Mouse (Mus musculus) thymus, postnatal 10 days (tissue): ENCODE results near the gene Ints4.
"Not testable (repeated sequence)": the region's sequence is repeated elsewhere in the genome, so short reads cannot be mapped to it uniquely, and the experiment has no call there.

Source experiments
- DNase-seq, 2 experiments: peaks; one replicate each; pipeline ENCODE4 v3.0.0; 2021; ENCODE audit warnings: low spot score in 2 of 2

Gene Ints4

DNA sequence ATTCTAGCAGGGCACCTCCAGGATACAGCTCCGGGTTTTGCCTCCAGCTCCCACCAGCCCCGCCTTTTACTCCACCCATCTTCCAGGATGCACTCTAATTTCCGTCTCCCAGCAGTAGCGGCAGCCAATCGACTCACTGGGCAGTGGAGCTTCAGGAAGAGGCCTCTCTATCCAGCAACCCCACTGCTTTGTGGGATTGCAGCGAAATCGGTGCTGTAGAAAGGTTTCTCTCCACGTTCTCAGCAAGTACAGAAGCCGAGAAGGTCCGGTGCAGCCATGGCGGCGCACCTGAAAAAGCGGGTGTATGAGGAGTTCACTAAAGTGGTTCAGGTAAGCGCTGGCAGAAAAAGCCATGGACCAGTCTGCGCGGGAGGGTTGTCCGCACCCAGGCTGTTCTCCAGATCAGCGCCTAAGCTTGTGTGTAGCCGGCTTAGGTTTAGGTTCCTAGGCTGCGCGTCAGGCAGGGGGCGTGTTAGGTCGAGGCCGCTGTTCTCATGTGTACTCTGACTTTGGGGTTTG is at the start of gene Ints4:
TSS of gene Ints4 (plus strand) at position 136 of the 519 bp plus-strand sequence.
- DNase-seq = peak; percentile 83 to 85

DNA sequence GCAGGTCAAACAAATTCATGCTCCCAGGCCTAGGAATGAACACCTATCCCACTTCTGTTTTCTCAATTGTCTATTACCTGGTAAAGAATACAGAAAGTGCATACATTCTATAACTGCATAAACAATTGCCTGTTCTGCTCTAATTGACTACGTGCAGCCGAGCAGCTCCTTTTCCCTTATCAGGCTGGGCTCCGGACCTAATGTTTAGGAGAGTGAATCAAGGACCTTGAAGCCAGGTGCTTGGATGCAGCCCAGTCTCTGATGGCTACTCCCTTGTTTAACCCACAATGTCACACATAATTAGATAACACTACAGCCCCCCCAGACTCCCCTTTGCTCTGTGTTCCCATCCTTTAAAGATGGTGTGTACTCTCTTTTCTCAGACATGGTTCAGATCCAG is 47.2 kb upstream of the Ints4 start:
- not testable (repeated sequence) for DNase-seq

DNA sequence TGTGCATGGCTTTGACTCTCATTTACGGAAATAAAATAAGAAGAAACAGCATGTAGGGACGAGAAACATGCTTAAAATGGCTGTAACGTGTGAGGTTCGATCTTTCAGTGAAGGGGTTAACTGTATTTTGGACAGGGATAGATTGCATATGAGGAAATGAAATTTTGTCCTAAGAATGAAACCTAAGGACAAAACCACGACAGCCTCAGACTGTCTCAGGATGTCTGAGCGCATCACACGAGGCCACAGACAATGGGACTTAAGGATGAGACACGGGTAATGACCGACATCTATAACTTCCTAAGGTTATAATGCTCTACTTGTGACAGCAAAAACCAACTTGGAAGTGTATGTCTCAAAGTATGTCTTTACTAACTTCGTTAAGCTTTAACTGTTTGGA is 46.2 kb upstream of the Ints4 start:
- DNase-seq = no peak

DNA sequence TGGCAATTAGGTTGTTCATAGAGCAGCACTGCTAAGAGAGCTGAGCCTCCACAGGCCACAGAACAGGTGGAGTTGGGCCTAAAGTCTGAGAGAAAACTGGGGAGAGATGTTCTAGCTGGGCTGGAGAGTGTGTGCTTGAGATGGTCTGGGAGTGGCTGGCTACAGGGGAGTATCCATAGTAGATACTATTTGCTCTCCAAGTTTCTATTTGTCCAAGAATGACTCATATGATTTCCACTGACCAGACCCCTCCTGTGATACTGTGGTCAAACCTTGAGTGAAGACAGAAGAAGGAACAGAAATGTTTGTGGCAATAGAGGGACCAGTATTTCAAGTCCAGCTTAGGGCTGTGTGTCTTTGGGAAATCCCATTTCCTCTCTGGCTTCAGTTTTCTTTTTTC is 41.8 kb upstream of the Ints4 start:
- DNase-seq = no peak

DNA sequence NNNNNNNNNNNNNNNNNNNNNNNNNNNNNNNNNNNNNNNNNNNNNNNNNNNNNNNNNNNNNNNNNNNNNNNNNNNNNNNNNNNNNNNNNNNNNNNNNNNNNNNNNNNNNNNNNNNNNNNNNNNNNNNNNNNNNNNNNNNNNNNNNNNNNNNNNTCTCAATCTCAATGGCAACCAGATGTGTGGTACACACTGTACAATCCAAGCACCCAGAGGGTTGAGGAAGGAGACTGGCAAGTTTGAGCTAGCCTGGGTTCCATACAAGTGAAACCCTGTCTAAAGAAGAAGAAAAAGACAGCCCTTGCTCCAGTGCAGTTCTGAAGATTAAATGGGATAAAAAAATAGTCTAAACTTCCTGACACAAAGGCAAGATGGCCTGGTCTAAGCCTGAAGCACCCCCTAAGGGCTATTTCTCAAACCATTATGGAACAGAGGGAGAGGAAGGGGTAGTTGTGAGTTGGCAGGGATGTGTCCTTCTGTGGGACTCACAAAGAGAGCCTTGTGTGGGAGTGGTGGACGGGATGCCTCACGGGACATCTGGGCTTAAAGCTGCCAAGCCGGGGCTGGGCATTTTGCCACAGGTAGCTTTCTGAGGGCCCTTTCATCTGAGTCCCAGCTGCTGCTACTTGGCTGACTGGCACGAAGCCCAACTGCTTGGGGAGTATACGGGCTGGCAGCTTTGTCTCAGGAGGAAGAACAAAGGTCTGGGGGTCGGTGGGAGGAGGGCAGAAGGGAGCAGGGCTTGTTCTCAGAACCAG is 34.4 kb upstream of the Ints4 start:
- DNase-seq = peak in 1 of 2 experiments; percentile 24

DNA sequence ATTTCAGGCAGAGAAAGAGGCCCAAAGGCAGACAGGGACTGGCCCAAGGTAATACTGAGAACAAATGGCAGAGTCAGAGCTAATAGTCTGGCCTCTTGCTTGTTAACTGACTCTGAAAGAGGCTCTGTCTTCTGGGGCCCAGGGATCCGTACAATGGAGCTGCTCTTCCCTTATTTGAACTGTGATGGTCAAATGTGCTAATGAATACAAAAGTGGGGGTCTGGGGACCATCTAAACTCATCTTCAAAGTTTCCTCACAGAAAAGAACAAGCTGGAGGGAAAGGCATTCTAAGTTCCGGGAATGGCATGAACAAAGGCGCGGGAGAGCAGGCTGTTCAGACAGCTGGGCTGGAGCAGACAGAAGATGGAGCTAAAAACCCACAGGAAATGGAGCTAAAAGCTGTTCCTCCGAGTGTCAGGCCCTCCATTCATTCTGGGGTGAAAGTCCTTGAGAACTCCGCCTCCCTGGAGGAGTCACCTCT is 33.7 kb upstream of the Ints4 start:
- no peak for DNase-seq

DNA sequence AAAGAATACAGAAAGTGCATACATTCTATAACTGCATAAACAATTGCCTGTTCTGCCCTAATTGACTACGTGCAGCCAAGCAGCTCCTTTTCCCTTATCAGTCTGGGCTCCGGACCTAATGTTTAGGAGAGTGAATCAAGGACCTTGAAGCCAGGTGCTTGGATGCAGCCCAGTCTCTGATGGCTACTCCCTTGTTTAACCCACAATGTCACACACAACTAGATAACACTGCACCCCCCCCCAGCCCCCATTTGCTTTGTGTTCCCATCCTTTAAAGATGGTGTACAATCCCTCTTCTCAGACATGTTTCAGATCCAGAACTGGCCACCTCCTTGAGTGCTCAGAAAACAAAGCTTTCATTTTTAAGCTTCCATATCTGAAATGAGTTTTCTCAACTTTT is 29.7 kb upstream of the Ints4 start, which contains the start of gene Kctd14:
TSS of gene Kctd14 (plus strand) at position 301 of the 400 bp plus-strand sequence.
- not testable (repeated sequence) for DNase-seq

DNA sequence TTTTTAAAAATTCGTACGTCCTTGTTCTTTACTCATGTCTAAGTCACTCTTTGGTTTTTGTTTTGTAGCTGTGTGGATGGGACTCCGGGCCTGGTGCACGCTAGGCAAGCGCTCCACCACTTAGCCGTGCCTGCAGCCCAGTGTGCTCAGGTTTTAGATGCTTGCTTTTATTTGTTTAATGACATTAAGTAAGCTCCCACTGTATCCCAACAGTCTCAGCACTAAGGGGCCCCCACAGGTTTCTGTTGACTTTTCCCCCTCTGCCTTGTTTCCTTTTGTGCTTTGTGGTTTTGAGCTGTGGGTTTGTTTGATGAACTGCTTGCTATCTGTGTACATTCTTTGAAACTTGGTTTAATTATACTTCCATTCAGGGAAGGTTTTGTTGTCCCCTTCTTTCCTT is 28.6 kb upstream of the Ints4 start:
- no peak for DNase-seq

DNA sequence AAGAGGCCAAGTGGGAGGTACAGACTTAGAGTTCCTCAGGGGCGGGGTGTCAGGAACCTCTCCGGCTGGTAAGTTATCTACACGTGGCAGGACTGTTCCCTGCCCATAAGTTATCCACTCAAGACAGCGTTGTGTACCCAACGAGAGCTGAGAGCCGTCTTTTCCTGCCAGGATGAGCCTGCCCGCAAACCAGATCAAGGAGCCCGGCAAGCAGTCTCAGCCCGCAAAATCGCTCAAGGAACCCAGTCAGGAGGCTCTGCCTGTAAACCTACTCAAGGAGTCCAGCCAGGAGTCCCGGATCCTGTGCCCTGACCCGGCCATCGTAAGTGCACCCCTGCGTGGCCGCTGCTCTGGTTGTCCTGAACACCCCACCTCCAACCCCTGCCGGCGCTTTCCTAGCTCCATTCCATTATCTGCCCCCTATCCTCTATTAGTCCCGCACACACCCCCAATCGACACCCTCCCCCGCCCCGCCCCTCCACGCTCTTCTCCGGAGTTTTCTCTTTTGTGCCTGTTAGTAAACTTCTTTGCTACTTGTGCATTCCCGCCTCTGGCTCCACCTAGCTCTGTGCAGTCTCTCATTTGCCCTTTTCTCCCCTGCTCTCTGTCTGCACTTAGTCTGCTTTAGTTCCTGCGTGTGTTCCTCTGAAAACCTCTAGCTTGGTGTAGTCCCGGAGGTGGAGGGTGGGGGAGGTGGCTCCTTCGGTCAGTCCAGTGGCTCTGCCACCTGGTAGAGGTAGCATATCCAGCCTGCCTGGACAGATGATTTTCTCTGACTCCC is 27.4 kb upstream of the Ints4 start:
- peak in 1 of 2 experiments; percentile 8 for DNase-seq

DNA sequence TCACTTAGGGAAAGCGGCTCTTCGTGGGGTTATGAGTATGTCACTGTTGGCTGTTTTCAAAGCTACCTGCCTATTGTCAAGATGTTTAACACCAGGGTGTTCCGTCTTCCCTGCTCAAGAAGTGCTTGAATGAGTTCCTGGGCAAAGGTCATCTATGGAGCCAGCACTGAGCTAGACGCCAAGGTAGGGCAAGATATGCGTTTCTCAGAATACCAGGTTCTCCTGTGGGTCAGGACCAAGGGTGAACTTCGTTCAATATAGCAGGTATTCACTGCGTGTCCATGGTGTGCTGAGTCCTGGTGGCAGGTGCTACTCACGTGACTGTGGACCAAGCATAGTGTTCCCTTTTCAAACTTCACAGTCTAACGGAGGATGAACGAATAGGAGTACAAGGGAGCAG is 26.0 kb upstream of the Ints4 start:
- DNase-seq = no peak

DNA sequence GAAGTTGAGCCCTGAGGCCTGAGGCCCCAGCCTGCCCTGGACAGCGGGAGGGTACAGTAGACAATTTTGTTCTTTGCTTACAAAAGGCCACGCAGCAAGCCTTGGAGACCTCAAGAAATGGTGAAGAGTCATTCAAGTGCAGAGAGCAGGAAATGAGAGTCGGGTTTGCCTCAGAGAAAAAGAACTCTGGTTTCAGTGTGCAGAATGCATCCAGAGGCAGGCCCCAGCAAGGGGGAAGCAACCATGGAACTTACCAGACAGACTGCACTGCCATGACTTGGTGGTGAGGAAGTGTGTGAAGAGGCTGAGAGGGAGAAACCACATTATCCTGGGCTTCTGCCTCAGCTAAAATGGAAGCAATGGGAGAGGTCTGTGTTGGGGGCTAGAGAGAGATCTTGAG is 25.2 kb upstream of the Ints4 start:
- no peak for DNase-seq

DNA sequence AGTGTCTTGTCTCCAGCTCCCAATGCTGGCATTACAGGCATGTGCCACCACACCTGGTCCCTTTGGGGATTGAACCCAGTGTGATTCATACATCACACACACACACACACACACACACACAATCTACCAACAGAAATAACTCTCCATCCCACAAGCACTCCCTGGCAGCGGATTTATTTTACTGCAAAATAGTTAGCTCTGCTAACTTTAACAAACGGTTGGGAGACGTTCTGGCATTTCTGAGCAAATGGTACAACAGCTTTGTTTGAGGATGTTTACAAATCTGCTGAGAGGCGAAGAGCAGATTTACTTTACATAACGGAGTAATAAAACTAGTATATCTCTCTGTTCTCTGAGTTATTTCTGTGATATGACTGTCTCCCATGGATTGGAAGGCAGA is 7.8 kb upstream of the Ints4 start:
- DNase-seq = no peak

DNA sequence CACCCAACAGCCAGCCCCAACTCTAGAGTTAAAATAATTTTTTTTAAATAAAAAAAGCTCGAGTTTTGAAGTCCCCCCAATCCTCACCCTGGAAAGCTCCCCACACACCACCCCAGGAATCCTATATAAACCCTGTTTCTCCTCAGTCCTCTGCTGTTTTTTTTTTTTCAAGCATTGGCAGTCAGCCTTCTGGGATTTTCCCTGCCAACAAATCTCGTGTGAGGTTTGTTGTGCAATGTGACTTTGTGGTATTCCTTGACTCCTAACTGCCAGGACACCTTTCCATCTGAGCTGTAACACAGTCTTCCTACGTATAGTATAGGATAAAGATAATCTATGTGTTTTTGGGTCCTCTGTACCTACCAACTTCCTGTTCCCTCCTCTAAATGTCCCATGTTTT is 1.4 kb upstream of the Ints4 start:
- no peak for DNase-seq

DNA sequence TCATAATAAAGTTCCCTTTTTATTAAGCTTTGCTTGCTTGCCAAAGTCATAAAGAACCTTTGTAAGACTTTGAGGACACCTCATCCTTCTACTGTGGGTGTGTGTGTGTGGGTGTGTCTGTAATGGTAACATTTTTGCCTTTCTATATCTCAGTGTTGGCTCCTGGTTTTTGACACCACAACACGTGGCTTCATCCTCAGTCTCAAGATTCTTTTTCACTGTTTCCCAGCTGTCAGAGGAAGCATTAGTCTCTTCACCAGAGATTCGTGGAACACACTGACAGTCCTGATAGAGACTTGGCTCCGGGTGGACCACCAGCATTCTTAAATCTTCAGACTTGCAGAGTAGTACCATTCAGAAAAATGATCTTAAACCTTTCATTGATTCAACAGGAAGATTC is 466 bp upstream of the Ints4 start:
- no peak for DNase-seq

DNA sequence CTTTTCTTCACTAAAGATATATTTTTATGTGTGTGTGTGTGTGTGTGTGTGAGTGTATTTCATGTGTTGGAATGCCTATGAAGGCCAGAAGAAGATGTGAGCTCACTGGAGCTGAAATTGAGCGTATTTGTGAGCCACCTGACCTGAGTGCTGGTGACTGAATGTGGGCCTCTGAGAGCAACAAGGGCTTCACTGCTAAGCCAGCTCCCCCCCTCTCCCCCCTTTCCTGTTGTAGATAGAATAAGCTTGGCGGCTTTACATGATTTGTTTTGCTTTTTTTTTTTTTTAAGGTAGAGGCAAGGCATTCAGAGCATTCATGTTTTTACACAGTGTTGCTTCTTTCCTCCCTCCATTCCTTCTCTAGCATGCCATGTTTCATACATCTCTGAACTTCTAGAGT is 2.6 kb downstream of the Ints4 start:
- no peak for DNase-seq

DNA sequence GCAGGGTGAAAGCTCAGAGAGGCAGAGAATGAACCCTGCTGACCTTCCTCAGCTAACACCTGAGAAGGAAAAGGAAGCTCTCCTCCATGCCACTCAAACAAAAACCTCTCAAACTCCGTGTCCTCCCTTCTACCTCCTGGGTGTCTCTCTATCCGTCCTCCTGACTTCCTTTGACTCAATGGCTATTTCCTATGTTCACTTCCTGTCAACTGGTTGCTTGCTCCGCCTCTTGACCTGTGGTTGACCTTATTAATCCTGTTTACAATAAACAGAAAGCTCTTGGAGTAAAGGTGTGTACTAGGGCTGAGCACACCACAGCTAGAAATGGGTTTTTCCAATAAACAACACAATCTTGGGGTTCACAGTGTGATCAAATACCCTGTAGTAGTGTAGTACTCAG is 10.4 kb downstream of the Ints4 start:
- DNase-seq = no peak

DNA sequence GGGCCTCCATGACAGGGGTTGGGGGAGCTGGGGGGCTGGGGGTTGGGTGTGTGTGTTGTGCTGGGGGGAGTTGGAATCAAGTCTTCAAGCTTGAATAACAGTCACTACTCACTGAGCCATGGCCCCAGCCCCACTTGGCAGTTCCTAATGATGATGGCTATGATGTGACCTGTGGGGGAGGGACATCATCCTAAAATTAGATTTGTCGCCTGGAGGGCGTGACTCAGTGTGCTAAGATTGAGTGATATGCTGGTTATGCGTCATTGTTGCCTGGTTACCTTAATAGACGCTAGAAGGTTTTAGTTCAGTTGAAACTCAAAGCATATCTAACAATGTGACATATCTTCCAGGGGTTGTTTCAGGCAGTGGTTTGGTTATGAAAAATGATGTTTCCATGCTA is 11.7 kb downstream of the Ints4 start:
- DNase-seq = no peak

DNA sequence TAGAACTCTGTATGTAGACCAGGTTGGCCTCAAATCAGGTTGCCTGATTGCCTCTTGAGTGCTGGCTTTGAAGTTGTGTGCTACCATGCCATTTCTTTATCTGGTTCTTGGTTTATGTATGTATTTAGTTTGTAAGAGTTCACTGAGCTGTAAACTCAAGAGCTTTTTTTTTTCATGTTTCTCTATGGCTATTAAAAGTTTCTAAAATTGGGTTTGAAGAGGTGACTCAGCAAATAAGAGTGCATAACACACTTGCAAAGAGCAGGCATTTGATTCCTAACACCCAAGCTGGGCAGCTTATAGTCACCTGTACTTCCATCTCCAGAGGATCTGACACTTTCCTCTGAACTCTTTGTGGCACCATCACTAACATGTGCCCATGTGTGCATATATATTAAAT is 14.3 kb downstream of the Ints4 start:
- DNase-seq = no peak

DNA sequence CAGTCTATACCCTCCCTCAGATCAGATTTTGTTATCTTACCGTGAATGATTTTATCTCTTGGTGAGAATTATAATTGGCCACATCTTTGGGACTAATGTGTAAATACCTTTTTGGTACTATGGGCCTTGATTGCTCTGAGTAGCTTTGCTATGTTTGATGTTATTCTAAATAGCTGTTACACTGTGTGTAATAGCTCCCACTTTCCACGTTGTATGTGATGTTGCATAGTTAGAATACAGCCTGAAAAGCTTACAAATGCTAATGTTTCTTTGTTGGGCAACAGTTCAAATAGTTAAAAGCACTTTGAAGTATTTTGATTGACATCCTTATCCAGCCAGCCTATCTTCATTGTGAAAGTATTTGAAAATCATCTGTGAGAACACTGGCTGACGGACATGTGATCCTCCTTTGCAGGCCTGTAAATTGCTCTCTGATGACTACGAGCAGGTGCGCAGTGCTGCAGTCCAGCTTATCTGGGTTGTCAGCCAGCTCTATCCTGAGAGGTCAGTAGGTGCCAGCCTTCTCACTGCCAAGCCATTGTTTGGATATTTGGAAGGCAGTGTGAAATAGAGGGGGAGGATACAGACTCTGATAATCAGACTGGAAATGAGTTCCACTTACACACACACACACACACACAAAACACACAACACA is 19.9 kb downstream of the Ints4 start:
- DNase-seq = no peak

DNA sequence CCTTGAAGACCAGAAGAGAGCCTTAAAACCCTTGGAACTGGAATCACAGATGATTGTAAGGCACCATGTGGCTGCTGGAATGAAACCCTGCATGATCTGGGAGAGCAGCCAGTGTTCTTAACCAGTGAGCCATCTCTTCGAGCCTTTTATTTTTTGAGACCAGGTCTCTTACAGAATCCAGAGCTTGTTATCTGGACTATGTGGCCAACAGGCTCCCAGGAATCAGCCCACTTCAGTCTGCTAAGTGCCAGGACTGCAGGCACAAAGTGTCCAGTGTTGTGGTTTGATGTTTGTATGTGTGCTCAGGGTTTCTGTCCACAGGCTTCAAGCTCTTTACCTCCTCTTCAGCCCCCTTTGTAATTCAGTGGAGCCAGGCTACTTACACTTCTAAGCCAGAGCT is 34.0 kb downstream of the Ints4 start:
- no peak for DNase-seq

DNA sequence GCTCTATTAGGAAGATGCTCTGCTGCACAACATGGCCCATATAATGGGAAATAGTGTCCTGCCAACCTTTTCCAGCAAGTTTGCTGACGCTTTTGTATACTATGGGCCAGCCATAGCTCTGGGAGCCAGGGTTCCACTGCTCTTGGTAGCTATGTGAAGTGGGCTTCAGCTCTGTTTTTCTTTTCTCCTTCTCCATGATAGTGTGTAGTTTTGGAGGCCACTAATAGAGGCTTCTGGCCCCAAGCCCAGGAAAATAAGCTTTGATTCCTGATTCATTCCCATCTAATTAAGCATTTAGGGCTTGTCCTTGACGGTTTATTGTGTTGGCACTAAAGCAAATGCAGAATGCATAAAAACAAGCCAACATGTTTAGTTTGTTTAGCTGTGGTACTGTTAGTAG is 39.2 kb downstream of the Ints4 start:
- DNase-seq = no peak

DNA sequence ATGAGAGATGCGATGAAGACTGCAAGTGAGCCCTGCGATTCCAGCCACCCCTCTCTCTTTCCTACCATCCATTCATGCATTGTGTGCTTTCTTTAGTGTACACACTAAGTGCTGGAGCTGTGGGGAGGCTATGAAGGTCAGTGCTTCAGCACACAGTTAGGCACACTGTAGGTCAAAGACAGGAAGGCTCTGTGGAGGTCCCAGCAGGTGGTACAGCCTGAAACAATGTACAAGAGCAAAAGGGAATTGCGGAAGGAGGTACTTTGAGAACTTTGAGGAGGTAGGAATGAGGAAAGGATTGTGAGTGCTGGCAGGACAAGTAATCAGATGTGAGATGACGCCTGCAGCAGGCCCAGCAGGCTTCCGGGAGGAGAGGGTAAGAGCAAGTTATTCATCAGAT is 54.8 kb downstream of the Ints4 start:
- DNase-seq = no peak
